ENCODE assay signal across 8 mouse cellular contexts in the genomic region with DNA sequence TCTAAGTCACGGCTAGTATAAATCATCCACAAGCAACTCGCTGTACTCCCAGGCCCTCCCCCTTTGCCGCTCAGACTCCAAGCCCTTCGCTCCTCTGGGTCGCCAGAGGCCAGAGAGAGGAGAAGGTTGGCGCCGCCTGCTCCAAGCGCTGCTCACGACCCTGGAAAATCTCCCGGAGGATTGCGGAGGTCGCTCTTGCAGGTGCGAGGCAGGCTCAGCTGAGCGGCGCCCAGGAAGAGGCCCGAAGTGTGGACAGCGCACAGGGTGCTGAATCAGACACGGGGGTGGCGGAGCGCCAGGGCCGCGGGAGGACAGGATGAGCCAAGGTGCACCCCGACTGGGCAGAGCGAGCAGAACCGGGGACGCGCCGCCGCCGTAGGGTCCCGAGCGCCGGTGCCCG. TPM values are rescaled to one million over a fixed set of nuclear protein-coding genes. Genes with fewer than 3 reads are reported as not detected.
DNase-seq lines count a peak whose midpoint lies in the region; ATAC-seq lines count a peak whose summit lies in the region.

No protein-coding gene starts in this region.

- peak overlapping the region; percentile 40 to 60 for H3K4me3 ChIP-seq in heart, embryonic 14.5 days (ENCODE audit: control insufficient read depth in 1 of 2, insufficient read depth in 1 of 2, low read depth in 1 of 2, low read length in 2 of 2)
- peak overlapping the region; percentile 61 for H3K4me3 ChIP-seq in kidney, embryonic 16.5 days (ENCODE audit: low read length)

- H3K4me2 ChIP-seq in heart, embryonic 14.5 days (ENCODE audit: low read length), result peak overlapping the region; percentile 99
- peak overlapping the region; percentile 100 for H3K4me2 ChIP-seq in kidney, embryonic 16.5 days (replicated peaks; ENCODE audit: low read depth, low read length)

- H3K9me3 ChIP-seq in heart, embryonic 14.5 days (ENCODE audit: control insufficient read depth, low read length), result no peaks in the 10 kb centered on the region; the same call in 1 of the 2 replicates
- no peaks in the 10 kb centered on the region; the same call in 1 of the 2 replicates for H3K9me3 ChIP-seq in kidney, embryonic 16.5 days (ENCODE audit: low read length)

- H3K9ac ChIP-seq in heart, embryonic 14.5 days (ENCODE audit: low read length), result peak overlapping the region; percentile 52; the same call in 1 of the 2 replicates
- H3K9ac ChIP-seq in kidney, embryonic 16.5 days (replicated peaks; ENCODE audit: low read length), result peak overlapping the region; percentile 56

- H3K36me3 ChIP-seq in heart, embryonic 14.5 days (ENCODE audit: control insufficient read depth, insufficient read depth, low read length), result no peaks in the 10 kb centered on the region
- no peaks in the 10 kb centered on the region for H3K36me3 ChIP-seq in kidney, embryonic 16.5 days (ENCODE audit: insufficient read depth, low read length)

- peak; percentile 73 to 77 for DNase-seq in B cell, adult 2 months
- DNase-seq in T-cell, adult 2 months (ENCODE audit: low spot score), result peak; percentile 52
- peak; percentile 53 for DNase-seq in embryo, embryonic 9.5 days (ENCODE audit: extremely low spot score)
- DNase-seq in lung, postnatal 14 days, result peak; percentile 61
- DNase-seq in retina, embryonic 14.5 days (ENCODE audit: low spot score), result peak; percentile 46
- peak; percentile 53 to 71 for DNase-seq in urinary bladder, postnatal 4 days (ENCODE audit: low spot score in 2 of 2)

- under 1% methylated on average over 34 of the region's 34 CpGs for WGBS in heart, embryonic 14.5 days
- WGBS in kidney, embryonic 16.5 days, result 0% methylated on average over 34 of the region's 34 CpGs

- peaks cover 70% of the 10 kb centered on the region for H3K27me3 ChIP-seq in heart, embryonic 14.5 days (ENCODE audit: control insufficient read depth, insufficient read depth, low read length)
- H3K27me3 ChIP-seq in kidney, embryonic 16.5 days (ENCODE audit: insufficient read depth, low read length), result peaks cover 58% of the 10 kb centered on the region

- no peak overlapping the region for H3K27ac ChIP-seq in heart, embryonic 14.5 days (replicated peaks in 1 of 2; ENCODE audit: control insufficient read depth in 1 of 2, insufficient read depth in 1 of 2, low read depth in 2 of 2, low read length in 2 of 2)
- no peak overlapping the region for H3K27ac ChIP-seq in kidney, embryonic 16.5 days (ENCODE audit: low read length)

- ATAC-seq in heart, embryonic 14.5 days (ENCODE audit: insufficient number of reproducible peaks, insufficient read depth, low FRiP score, low read depth), result no peak
- peak; percentile 52 for ATAC-seq in kidney, embryonic 16.5 days (ENCODE audit: low FRiP score, low TSS enrichment)

- peaks cover 4 to 22% of the 10 kb centered on the region in 2 experiments for H3K4me1 ChIP-seq in heart, embryonic 14.5 days (ENCODE audit: control insufficient read depth in 2 of 2, insufficient read depth in 2 of 2, low read length in 2 of 2)
- peaks cover 20% of the 10 kb centered on the region for H3K4me1 ChIP-seq in kidney, embryonic 16.5 days (ENCODE audit: insufficient read depth, low read length)

RNA-seq across cellular contexts. Expression of a gene that starts 1.0 kb away (rescaled TPM):
- polyA plus RNA-seq in heart, embryonic 14.5 days (2014; fragmentation: Nextera tagmentation; extraction: Ambion mirVana), result 0.77 and 0.98 TPM in 2 replicates
- polyA plus RNA-seq in kidney, embryonic 16.5 days (2015; fragmentation: Nextera tagmentation; extraction: Ambion mirVana), result 1.3 TPM in 2 replicates

RNA-seq across cellular contexts. Expression of a gene that starts 35.2 kb away (rescaled TPM):
- polyA plus RNA-seq in heart, embryonic 14.5 days (2014; fragmentation: Nextera tagmentation; extraction: Ambion mirVana), result 53.6 and 57.8 TPM in 2 replicates
- 85.0 and 86.2 TPM in 2 replicates for polyA plus RNA-seq in kidney, embryonic 16.5 days (2015; fragmentation: Nextera tagmentation; extraction: Ambion mirVana)

RNA-seq across cellular contexts. Expression of a gene that starts 42.4 kb away (rescaled TPM):
- 62.8 and 66.7 TPM in 2 replicates for polyA plus RNA-seq in heart, embryonic 14.5 days (2014; fragmentation: Nextera tagmentation; extraction: Ambion mirVana)
- polyA plus RNA-seq in kidney, embryonic 16.5 days (2015; fragmentation: Nextera tagmentation; extraction: Ambion mirVana), result 129 and 135 TPM in 2 replicates

RNA-seq across cellular contexts. Expression of a gene that starts 58.5 kb away (rescaled TPM):
- polyA plus RNA-seq in heart, embryonic 14.5 days (2014; fragmentation: Nextera tagmentation; extraction: Ambion mirVana), result 17.5 and 20.5 TPM in 2 replicates
- 53.5 and 54.8 TPM in 2 replicates for polyA plus RNA-seq in kidney, embryonic 16.5 days (2015; fragmentation: Nextera tagmentation; extraction: Ambion mirVana)
